Mouse (Mus musculus) heart, adult 2 months (tissue): ENCODE results near the gene Mark1.

ENCODE experiments used
- CTCF ChIP-seq: fragments of 200-600 bp; IDR thresholded peaks from 2 replicates; pipeline ENCODE4 v1.8.1; 2022; ENCODE audit warnings: antibody characterized with exemption, mild to moderate bottlenecking, moderate library complexity
- EP300 ChIP-seq: fragments of 200-500 bp; IDR thresholded peaks from 2 replicates; pipeline ENCODE4 v1.6.1; 2011; ENCODE audit warnings: low read depth, low read length, control low read depth; ENCODE audit not compliant: insufficient read depth
- POLR2A ChIP-seq: fragments of 200-500 bp; IDR thresholded peaks from 2 replicates; pipeline ENCODE4 v1.6.1; 2011; ENCODE audit warnings: mild to moderate bottlenecking, low read depth, low read length, control low read depth; ENCODE audit not compliant: insufficient read depth

GRCm38 (mm10) chr1:184984723-184985122 lies 14.6 kb downstream of the Mark1 start:
- TF ChIP-seq POLR2A (no peak), CTCF (no peak), EP300 (no peak)
